Mouse (Mus musculus) cerebellum, adult 2 months (tissue): ENCODE measurements around the gene Lyl1. TPM values are rescaled to one million over a fixed set of nuclear protein-coding genes. Genes with fewer than 3 reads are reported as not detected.

Experiments used
- DNase-seq, 2 experiments: peaks; one replicate each; pipeline ENCODE4 v3.0.0; 2021
- H3K27ac ChIP-seq: fragments of 200-500 bp; 2 replicates; pipeline ENCODE4 v1.5.1; 2012; ENCODE audit warnings: low read length, control low read depth, inconsistent platforms; ENCODE audit not compliant: insufficient read depth
- H3K27me3 ChIP-seq: fragments of 200-500 bp; 2 replicates; pipeline ENCODE4 v1.6.1; 2012; ENCODE audit warnings: inconsistent platforms, mild to moderate bottlenecking, low read length, moderate library complexity; ENCODE audit not compliant: control insufficient read depth, insufficient read depth
- H3K4me1 ChIP-seq: fragments of 200-500 bp; 2 replicates; pipeline ENCODE4 v1.6.1; 2011; ENCODE audit warnings: low read length; ENCODE audit not compliant: control insufficient read depth, insufficient read depth
- H3K4me3 ChIP-seq: fragments of 200-500 bp; replicated peaks from 2 replicates; pipeline ENCODE3; 2011; ENCODE audit warnings: mild to moderate bottlenecking, low read depth, low read length, control low read depth; ENCODE audit not compliant: insufficient read depth
- CTCF ChIP-seq: fragments of 200-500 bp; IDR thresholded peaks from 2 replicates; pipeline ENCODE4 v1.5.1; 2011; ENCODE audit warnings: low read depth, mild to moderate bottlenecking, control low read depth, low read length, moderate library complexity, borderline replicate concordance; ENCODE audit not compliant: insufficient read depth
- POLR2A ChIP-seq: fragments of 200-500 bp; IDR thresholded peaks from 2 replicates; pipeline ENCODE4 v1.6.1; 2011; ENCODE audit warnings: low read length, control low read depth, borderline replicate concordance; ENCODE audit not compliant: insufficient read depth
- WGBS: fragments of 180-500 bp; shearing (Covaris S2); methylation state at CpG from one replicate; pipeline ENCODE4 v1.1.7; 2018; 5-methylcytosine and 5-hydroxymethylcytosine counted together
- polyA plus RNA-seq: library from polyadenylated mRNA; depleted of rRNA; stranded (reverse); fragments of >200 nt; gene quantifications from 2 replicates; pipeline ENCODE4 v1.2.3, GENCODE M21; 2012

Gene Lyl1
- polyA plus RNA-seq, 1 experiment: 1.7 TPM

GRCm38 (mm10) chr8:84739401-84739742 lies 38.1 kb downstream of the Lyl1 start:
- no peak for TF ChIP-seq CTCF
- no peak for TF ChIP-seq POLR2A
- Histone ChIP-seq H3K27me3 (no peaks in the 10 kb centered on the region), H3K4me3 (no peak overlapping the region), H3K27ac (peak overlapping the region; percentile 73), H3K4me1 (peaks cover 92% of the 10 kb centered on the region)
- 0% methylated on average over 1 of the region's 1 CpGs for WGBS
- DNase-seq: no peak

GRCm38 (mm10) chr8:84740895-84741843 lies 39.9 kb downstream of the Lyl1 start:
- DNase-seq: peak in 1 of 2 experiments; percentile 26
- 40% methylated on average over 13 of the region's 13 CpGs for WGBS
- H3K27ac ChIP-seq: peak overlapping the region; percentile 62
- H3K4me1 ChIP-seq: peaks cover 91% of the 10 kb centered on the region
- no peaks in the 10 kb centered on the region for H3K27me3 ChIP-seq
- TF ChIP-seq POLR2A: no peak
- no peak for TF ChIP-seq CTCF
- H3K4me3 ChIP-seq: no peak overlapping the region

GRCm38 (mm10) chr8:84742171-84743053 lies 41.2 kb downstream of the Lyl1 start:
- no peaks in the 10 kb centered on the region for H3K27me3 ChIP-seq
- peaks cover 91% of the 10 kb centered on the region for H3K4me1 ChIP-seq
- TF ChIP-seq CTCF (no peak), POLR2A (no peak)
- WGBS: 21% methylated on average over 32 of the region's 32 CpGs
- no peak overlapping the region for H3K4me3 ChIP-seq
- DNase-seq: peak in 1 of 2 experiments; percentile 34
- peak overlapping the region; percentile 62 for H3K27ac ChIP-seq

- DNase-seq: no peak
- Histone ChIP-seq H3K27ac (no peak overlapping the region), H3K4me3 (no peak overlapping the region), H3K4me1 (peaks cover 89% of the 10 kb centered on the region), H3K27me3 (no peaks in the 10 kb centered on the region)
- TF ChIP-seq CTCF (no peak), POLR2A (no peak)
- 53% methylated on average over 10 of the region's 10 CpGs for WGBS
These were observed 41.8 kb downstream of the Lyl1 start for GRCm38 (mm10) chr8:84743054-84743415.

GRCm38 (mm10) chr8:84743517-84744420 lies 42.5 kb downstream of the Lyl1 start:
- DNase-seq: peak; percentile 58 to 59
- WGBS: 16% methylated on average over 17 of the region's 17 CpGs
- H3K4me3 ChIP-seq: no peak overlapping the region
- TF ChIP-seq POLR2A (no peak), CTCF (no peak)
- peak overlapping the region; percentile 25 for H3K27ac ChIP-seq
- H3K27me3 ChIP-seq: no peaks in the 10 kb centered on the region
- peaks cover 86% of the 10 kb centered on the region for H3K4me1 ChIP-seq

- Histone ChIP-seq H3K4me3 (no peak overlapping the region), H3K27ac (no peak overlapping the region), H3K27me3 (no peaks in the 10 kb centered on the region), H3K4me1 (peaks cover 84% of the 10 kb centered on the region)
- no peak for TF ChIP-seq CTCF
- no peak for TF ChIP-seq POLR2A
- 19% methylated on average over 16 of the region's 17 CpGs for WGBS
- DNase-seq: no peak
These were observed 44.0 kb downstream of the Lyl1 start for GRCm38 (mm10) chr8:84745032-84745925.
